Mouse (Mus musculus): ENCODE measurements around the gene Ostm1.

The Ostm1 gene

DNA sequence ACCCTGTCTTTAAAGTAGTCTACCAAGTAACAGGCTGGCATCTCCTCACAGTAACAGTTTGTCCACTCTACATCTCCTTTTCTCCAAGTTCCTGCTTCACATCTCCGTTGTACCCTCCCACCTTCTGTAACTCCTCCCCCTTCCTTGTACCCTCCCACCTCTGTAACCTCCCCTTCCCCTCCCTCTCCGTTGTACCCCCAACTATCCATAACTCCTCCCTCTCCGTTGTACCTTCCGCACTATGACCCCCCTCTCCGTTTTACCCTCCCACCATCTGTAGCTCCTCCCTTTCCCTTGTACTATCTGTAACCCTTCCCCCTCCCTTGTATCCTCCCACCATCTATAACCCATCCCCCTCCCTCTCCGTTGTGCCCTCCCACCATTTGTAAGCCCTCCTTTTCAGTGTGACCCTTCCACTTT lies 97.0 kb downstream of the Ostm1 start:
- no peak for DNase-seq

DNA sequence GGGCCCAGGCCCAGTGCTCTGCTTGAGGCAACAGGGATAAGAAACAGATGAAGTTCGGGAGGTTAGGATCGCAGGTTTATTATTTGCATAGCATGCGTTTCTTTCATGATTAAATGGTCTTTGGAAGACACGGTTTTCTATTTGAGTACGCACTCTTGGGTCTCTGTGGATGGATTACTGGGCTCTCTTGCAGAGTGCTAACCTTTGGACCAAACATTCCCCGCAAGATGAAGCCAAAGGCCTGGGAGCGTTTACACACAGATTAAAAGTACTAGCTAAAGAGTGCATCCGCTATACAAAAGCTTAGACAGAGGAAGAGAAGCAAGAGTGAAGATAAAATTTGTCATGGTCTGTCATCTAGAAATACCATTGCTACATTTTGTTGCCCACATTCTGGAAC lies 98.8 kb downstream of the Ostm1 start:
- DNase-seq = no peak

DNA sequence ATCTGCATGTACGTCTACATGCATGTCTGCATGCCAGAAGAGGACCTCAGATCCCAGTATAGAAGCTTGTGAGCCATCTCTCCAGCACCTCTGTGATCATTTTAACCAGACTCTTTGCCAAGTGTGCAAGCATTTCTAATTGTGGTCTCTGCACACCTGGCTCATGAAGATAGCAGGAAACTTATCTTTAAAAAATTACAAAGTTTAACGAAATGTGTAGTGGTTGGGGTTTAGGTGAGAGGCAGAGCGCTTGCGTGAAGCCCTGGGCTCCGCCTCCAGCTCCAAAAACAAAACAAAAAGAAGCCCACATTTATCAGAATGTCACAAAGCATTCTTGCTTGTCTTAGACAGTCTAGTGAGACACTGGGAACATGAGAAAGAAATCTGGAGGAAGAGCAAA lies 104.3 kb downstream of the Ostm1 start:
- DNase-seq = no peak

DNA sequence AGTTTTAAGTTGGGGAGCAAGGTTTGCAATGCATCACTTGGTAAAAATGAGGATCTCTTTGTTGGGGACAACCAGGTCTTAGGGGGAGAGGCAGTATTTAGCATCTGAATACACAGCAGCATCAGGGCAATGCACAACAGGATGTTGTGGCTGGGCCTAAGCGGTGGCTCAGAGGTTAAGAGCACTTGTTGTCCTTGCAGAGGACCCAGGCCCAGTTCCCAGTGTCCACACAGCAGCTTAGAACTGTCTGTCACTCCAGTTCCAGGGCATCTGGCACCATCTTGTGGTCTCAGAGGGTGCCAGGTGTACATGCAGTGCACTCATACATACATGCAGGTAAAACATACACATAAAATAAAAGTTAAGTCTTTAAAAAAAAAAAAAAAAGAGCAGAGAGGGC lies 106.1 kb downstream of the Ostm1 start:
- DNase-seq = no peak

DNA sequence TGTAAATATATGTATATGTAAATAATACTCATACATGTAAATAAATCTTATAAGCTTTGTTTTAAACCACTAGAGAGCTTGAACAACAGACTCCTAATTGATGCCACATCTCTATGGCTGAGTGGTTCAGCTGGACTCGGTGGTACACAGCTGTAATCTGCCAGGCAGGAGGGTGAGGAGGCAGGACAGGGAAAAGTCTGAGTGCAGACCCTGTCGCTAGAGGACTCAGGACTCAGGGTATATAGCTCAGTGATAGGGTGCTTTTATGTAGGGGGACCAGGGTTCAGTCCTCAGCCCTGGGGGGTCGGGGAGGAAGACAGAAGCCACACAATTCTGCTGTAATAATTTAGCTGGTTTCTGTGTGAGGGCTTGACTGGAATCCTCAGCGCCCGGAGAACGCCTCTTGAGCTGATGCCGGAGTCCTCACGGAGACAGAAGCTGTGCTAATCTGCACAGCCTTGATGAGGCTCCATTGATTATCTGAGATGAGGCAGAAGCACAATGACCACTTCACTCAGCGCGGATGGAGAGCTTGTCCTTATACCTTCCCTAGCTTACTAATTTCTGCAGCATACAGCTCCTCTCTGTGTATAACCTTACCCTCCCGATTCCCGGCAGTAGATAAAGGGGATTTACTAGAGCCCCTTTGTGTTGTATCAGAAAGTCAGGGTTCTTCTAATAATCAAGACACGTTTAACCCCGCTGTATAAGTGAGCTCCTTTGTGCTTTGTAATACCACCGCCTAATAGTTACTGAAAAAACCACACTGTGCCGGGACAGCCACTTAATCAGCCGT lies 106.8 kb downstream of the Ostm1 start:
- DNase-seq = no peak

DNA sequence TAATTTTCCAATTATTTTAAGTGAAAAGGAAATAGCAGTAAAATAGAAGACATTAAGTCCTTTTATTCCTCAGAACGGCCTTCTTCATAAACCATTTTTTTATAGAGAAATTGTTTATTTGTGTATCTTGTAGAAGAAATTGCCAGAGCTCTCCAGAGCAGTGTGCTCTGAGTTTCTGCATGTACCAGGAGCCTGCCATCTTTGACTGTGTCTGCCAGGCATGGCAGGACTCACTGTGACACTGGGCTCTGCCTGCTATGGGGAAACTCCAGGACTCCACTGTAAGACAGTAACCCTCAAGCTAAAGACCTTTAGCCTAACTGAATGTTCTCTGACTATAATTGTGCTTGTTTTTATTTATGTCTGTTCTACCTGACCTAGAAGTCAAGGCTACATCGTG lies 107.4 kb downstream of the Ostm1 start:
- no peak for DNase-seq

DNA sequence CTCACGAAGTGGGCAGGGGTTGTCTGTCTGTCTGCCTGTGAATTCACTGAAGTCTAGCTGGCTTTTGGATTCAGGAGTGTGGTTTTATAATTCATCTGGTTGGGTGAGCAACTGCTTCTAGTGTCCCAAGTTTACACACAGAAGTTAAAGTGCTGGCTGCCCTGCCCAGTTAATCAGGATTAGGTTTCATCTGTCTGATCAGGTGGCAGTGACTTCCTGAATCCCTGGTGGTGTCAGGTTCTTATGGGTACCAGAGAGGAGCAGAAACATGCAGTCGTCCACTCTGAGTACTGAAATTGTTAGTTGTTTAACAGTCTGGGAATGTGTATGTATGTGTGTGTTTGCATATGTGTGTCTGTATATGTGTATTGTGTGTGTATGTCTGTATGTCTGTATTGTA lies 108.5 kb downstream of the Ostm1 start:
- DNase-seq = no peak

DNA sequence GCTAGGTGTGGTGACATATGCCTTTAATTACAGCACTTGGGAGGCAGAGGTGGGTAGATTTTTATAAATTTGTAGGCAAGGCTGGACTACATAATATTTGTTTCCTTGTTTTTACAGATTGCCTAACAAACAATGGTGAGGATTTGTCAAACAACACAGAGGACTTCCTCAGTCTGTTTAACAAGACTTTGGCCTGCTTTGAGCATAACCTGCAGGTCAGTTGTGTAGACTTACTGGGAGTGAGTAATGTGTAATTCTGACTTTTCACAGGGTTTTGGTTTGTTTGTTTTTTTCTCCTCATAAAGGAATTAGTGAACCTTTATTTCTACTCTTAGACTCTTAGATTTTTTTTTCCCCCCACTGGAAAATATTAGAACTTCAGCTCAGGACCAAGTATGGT lies 109.2 kb downstream of the Ostm1 start:
- no peak for DNase-seq

DNA sequence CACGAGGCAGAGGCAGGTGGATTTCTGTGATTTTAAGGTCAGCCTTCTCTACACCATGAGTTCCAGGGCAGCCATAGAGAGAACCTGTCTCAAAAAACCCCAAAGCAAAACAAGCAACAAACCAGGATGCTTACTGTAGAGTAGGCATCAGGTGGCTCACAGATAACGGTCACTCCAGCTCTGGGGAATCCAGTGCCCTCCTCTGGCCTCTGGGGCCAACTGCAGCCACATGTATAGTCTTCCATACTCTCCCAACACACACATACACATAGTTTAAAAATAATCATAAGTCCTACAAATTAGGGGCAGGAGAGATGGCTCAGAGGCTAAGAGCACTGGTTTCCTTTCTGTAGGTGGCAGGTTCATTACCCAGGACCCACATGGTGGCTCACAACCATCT lies 109.9 kb downstream of the Ostm1 start:
- DNase-seq = no peak

DNA sequence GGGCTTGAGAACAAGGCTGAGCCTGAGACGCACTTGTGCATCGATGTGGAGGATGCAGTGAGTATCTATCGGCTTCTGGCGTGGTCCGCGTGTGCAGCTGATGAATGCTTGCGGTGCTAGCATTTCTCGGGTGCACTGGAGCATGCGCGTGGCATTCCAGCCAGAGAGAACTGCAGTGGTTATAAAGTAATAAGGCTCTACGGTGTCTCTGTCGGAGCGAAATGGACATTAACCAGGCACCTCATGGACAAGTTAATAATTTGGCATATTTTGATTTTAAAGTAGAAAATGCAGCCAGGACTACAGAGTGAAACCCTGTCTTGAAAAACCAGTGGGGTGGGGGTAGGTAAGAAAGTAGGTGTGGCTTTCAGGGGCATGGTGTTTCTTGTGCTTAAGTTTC lies 112.7 kb downstream of the Ostm1 start:
- no peak for DNase-seq

DNA sequence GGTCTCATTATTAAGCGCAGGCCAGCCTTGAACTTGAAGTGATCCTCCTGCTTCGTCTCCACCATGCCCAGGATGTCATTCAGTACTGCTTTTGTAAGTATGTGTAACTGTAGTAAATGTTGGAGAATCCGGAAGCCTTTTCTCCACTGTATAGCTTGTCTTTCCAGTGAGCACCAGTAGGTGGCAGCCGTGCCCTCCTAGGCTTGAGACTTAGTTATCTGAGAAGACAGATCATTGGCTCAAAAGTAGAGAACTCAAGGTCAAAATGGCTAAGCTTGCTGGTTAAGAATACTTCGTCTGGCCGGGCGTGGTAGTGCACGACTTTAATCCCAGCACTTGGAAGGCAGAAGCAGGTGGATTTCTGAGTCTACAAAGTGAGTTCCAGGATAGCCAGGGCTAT lies 113.4 kb downstream of the Ostm1 start:
- DNase-seq = peak; percentile 72 to 78

DNA sequence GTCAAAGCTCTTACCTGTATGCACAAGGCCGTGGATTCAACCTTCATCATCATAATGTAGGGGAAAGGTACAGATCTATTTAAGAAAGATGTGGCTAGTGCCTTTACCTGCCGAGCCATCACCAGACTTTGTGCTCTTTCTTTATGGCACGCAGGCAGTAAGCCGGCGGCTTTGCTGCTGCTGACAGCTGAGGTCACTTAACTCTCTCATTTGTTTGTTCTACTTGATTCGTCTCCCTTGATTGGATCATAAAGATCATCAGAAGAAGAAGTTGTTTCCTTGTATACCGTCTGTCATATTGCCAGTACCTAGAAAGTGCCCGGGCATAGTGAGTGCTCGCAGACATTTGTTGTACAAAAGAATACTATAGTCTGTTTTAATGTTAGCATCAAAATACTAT lies 114.8 kb downstream of the Ostm1 start:
- no peak for DNase-seq

DNA sequence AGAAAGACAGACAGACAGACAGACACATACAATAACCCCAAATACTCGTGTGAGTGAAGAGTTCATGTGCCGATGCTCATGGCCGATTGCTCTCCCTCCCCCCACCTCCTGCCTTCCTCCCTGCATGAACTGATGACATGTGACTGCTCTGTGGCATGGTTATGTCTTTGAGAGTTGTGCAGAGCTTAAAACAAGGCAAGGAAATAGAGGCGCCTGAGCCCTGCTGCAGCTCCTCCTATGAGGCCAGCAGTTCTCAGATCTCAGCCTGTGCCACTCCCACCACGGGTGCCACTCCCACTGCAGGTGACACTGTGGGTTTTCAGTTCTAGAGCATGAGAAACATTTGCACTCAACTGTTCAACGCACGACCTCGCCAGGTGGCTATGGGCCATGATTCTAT lies 115.4 kb downstream of the Ostm1 start:
- DNase-seq = no peak

DNA sequence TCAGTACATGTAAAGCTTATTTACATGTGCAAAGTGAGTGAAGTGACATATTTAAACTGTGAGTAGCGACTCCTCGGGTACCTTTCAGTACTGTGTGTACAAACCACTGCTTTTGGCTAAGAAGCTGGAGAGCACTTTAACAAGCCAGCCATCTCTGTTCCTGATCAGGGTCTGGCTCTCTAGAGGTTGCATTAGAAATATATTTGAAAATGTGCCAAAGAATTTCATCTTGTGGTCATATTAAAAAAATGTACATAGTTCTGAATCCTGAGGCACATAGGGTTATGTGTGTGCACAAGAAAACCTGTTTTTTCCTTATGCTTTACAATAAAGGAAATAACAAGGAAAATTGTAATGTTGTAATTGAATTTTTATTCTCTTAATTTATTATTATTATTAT lies 118.5 kb downstream of the Ostm1 start:
- no peak for DNase-seq

DNA sequence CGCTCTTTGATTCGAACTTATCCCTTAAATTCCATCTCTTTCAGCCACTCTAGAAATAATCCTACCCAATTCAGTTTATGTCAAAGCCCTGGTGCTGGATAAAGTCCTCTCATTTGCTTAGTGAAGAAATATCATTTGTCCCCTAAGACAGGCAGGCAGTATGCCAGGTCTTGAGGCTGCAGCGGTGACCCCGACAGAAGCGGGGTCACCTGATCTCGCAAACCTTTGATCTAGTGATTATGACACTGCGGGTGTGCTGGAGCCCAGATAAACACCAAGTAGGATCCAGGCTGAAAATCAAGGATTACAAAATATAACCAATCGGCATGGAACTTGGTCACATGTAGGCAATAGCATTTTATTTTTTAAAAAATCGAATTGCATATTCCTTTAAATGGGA lies 131.1 kb downstream of the Ostm1 start:
- DNase-seq = peak in 1 of 2 experiments; percentile 13

DNA sequence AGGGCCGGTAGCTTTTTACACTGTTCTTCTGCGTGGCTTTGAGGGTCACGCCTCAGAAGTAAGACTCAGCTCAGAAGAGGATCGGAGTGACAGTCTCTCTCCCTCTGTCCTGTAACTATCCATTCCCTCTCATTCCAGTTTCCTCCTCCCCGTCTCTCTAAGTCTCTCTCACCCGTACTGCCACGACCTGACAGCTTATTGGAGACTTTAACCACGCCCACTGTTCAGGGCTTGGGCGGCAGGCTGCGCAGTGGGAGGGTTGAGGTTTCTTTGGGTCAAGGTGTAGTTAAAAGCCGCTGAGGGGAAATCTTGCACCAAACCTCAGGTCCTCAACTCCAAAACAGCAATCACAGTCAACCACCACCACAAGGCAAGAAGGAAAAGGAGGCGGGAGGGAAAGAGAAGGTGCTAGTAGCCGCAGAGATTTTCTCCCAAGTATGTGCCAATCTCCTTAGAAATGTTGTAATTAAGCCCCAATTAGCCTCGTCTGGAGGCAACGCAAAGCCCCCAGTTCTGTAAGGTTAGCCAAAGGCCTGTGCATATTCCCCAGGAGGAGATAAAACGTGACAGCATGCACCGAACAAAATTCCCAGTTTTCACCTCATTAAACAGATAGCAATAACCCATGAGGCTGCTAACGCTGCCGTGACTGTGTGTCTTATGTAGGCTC lies 131.9 kb downstream of the Ostm1 start:
- no peak for DNase-seq

DNA sequence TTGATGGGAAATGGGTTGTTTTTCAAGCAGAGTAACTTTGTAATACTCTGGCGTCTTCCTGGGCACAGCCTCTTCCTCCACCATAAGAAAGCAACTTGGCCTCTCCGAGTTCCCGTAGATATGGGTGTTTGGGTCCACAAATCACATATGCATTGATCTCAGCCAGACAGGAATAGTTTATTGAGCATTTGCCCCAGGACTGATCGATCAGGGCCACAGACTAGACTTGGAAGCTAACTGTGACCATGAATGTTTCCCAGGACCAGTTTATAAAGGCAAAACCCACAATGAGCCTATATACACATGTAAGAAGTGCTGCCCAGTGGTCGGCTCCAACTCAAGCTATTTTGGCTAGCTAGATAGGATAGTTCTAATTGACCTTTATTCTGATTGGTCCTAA lies 138.5 kb downstream of the Ostm1 start:
- DNase-seq = no peak

DNA sequence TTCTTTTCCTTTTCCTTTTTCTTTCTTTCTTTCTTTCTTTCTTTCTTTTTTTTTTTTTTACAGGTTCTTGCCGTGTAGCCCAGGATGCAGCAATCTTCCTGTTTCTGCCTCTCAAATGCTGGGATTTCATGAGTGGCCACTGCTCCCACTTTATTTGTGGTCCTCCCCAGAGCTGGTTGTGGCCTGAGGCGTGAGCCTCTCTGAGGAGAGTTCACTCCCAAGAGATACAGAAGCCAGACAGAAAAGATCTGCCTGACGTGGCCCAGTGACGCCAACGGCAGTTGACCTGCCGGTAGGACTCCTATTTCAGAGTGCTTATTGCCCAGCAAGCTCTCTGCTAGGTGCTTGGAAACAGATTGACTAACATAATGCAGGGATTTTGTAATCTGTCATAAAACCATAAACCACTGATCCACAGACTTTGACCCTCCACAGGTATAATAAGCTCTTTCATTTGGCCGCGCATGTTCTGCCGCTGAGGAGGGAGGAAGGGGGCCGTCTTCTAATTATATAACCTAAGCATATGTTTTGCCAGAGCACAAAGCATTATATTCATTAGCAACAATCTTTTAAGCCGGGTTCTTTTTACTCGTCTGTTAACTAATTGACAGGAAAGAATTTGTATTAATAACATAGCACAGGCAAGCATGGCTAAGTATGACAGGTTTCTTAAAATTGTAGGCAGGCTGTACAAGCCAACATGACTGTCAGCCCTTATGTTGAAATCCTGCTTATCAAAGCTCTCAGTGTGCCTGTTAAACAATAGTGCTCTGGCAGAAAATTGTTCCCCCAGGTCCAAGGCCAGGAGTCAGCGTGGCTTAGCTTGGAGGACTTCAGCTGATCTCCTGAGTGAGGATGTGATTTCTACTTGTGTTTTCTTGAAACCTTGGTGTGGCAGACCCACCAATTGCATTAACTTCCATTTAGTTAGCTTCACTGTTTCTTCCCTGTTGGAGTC lies 139.9 kb downstream of the Ostm1 start:
- no peak for DNase-seq

DNA sequence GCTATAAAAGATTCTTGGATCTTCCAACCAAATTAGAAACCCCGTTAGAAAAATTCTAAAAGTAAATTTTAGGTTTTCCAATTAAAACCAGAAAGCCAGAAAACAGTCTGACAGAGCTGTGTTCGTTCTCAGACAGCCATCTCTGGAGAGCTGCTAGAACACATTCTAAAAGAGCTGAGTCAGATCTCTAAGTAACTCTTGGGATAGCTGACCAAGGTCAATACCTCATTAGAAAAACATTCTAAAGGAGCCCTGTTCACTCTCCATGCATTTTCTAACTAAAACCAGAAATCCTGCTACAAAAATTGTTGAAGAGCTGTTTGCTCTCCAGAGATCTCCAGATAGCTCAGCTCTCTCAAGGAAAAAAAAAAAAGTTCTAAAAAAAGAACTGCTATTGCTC lies 146.0 kb downstream of the Ostm1 start:
- no peak for DNase-seq

DNA sequence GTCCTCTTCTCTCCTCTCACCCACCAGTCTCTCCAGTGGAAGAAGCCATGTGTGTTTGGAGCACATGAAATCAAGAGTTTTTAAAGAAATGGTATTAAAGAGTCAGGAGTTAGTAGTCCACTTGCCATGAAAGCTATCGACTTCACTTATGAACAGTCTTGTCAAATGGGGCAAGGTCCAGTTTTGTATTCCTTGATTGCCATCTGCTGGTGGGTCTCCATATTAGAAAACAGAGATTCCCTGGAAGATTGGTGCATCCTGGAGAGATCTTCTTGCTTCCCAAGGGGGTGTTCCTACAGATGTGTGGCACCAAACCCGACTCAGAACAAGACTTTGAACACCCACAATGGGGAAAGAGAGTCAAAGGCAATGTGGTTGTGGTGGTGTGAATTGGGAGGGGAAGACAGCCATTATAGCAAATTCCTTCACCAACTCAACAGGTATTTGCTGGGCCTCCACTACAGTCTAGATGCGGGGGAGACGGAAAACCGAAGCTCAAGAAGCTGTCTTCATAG lies 151.0 kb downstream of the Ostm1 start:
- peak; percentile 61 to 72 for DNase-seq

DNA sequence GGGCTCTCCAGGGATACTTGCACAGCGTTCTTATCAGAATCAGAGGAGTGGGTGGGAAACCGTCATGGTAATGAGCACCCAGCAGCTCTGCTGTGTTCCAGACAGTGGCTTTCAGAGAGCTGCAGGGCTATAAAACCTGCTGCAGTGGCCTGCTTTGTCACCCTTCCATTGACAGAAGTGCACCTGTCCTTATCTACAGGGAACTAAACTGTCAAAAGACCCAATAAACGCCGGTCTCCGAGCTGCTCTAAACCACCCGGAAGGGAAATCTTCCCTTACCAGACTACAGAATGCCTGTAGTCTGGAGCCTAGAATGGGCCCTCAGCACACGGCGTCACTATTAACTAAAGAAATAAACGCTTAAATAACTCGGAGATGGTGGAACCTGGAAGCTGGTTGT lies 168.2 kb downstream of the Ostm1 start:
- DNase-seq = no peak

Data from cerebellum, postnatal 10 days (tissue).